Mouse (Mus musculus) lung, postnatal 0 days (tissue): Measurements from ENCODE around the gene Ankrd33b.

Experiments used
- CTCF ChIP-seq: IDR thresholded peaks from 2 replicates; pipeline ENCODE4 v1.5.1; 2016; ENCODE audit warnings: antibody characterized with exemption, mild to moderate bottlenecking
- EP300 ChIP-seq: IDR thresholded peaks from 2 replicates; pipeline ENCODE4 v1.6.1; 2016; ENCODE audit warnings: antibody characterized with exemption, mild to moderate bottlenecking, control low read depth

DNA sequence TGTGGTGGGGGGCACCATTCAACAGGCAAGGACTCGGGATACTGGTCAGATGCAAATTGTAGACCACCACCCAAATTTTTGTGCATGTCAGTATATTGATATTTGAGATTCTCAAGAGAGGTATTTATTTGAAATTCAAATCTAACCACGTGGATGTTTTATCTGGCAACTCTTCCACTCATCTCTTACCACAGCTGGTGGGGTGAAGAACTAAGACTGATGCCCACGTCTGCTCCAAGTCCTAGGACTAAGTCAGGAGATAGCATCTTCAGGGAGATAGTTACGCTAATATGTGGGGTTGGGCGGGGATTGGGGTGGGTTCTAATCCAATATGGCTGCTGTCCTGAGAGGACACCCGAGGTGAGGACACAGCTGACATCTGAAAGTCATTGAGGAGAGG lies 44.9 kb upstream of the Ankrd33b start:
- no peak for TF ChIP-seq EP300
- TF ChIP-seq CTCF = no peak
